Mouse (Mus musculus) embryonic fibroblast, embryonic 13.5 days (primary cell): ENCODE measurements around the gene Pan3.

Source experiments
- CTCF ChIP-seq: IDR thresholded peaks from 2 replicates; pipeline ENCODE4 v1.5.1; 2011; ENCODE audit warnings: mild to moderate bottlenecking, control low read depth, low read length, moderate library complexity, borderline replicate concordance; ENCODE audit not compliant: insufficient read depth
- POLR2A ChIP-seq: IDR thresholded peaks from 2 replicates; pipeline ENCODE4 v1.6.1; 2011; ENCODE audit warnings: low read depth, mild to moderate bottlenecking, control low read depth, low read length, moderate library complexity

DNA sequence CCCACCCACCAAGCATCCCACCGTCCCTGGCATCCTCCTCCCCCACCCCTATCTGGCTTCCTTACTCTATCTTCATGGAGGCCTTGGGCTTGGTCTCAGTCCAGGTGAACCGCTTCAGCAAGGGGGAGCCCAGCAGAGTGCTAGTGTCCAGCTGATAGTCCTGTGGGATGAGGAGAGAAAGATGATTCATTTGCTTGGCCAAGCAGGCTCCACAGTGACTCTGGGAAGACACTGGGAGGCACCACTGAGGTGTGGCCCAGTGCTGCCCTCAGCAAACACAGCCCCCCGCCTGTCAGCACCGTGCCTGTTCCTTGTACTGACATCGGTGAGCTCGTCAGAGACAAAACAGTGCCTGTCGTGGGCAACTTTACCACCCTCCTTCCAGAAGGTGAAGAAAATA, 136.4 kb downstream of the Pan3 start:
- no peak for TF ChIP-seq CTCF
- TF ChIP-seq POLR2A, result no peak
